Mouse (Mus musculus): ENCODE measurements at regions not wholly inside any gene's neighbourhood (a gene's known extent, or its start where the extent isn't known, plus 50 kb on each side); places are given as distances from the start of the nearest gene placed in this dataset.

GRCm38 (mm10) chr5:46826381-46826780 is 969.0 kb upstream of the Lcorl start:
- Histone ChIP-seq H3K27me3 (replicated peaks; ENCODE audit: control insufficient read depth, insufficient read depth, low read length) (no peaks in the 10 kb centered on the region), H3K27ac (ENCODE audit: low read depth, low read length) (no peak overlapping the region), H3K36me3 (ENCODE audit: control insufficient read depth, insufficient read depth) (no peaks in the 10 kb centered on the region), H3K4me3 (ENCODE audit: low read depth, low read length) (no peak overlapping the region), H3K9me3 (ENCODE audit: control insufficient read depth) (no peaks in the 10 kb centered on the region), H3K4me1 (replicated peaks; ENCODE audit: control insufficient read depth, insufficient read depth, low read length) (no peaks in the 10 kb centered on the region), H3K9ac (ENCODE audit: low read depth, low read length) (no peak overlapping the region), H3K4me2 (replicated peaks; ENCODE audit: low read depth) (no peak overlapping the region)
- no peak for TF ChIP-seq CTCF (IDR thresholded peaks at IDR 0.05; ENCODE audit: low read depth)
- 75% methylated on average over 1 of the region's 1 CpGs for WGBS
- ATAC-seq = no peak

DNA sequence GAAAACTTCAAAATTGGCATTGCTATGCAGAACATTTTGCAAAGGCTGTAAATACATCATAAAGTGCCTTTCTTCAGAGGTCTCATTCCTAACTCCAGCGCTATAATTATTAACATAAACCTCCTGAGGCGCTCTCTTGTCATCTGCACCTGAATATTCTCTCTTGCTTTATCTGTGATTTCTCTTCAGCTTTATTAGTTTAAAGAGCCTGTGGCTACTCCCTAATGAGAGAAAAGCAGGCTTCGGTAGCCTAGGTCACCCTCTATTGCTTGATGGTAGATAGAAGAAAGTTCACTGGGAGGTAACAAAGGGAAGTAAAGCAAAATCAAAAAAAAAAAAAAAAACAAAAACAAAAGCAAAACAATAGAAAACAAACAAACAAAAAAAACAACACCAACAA is 967.5 kb upstream of the Lcorl start:
- no peak for TF ChIP-seq CTCF (IDR thresholded peaks at IDR 0.05; ENCODE audit: low read depth)
- WGBS = 47% methylated on average over 3 of the region's 3 CpGs

GRCm38 (mm10) chr5:46795102-46795501 is 937.7 kb upstream of the Lcorl start:
- Histone ChIP-seq H3K4me3 (ENCODE audit: low read depth, low read length) (no peak overlapping the region), H3K4me1 (replicated peaks; ENCODE audit: control insufficient read depth, insufficient read depth, low read length) (no peaks in the 10 kb centered on the region), H3K4me2 (replicated peaks; ENCODE audit: low read depth) (no peak overlapping the region), H3K9ac (ENCODE audit: low read depth, low read length) (no peak overlapping the region), H3K36me3 (ENCODE audit: control insufficient read depth, insufficient read depth) (no peaks in the 10 kb centered on the region), H3K9me3 (ENCODE audit: control insufficient read depth) (no peaks in the 10 kb centered on the region), H3K27ac (ENCODE audit: low read depth, low read length) (no peak overlapping the region), H3K27me3 (replicated peaks; ENCODE audit: control insufficient read depth, insufficient read depth, low read length) (no peaks in the 10 kb centered on the region)
- 78% methylated on average over 2 of the region's 2 CpGs for WGBS
- no peak for ATAC-seq
- TF ChIP-seq CTCF (IDR thresholded peaks at IDR 0.05; ENCODE audit: low read depth) = no peak

More for the DNA sequence above, 967.5 kb upstream of the Lcorl start:
- no peaks in the 10 kb centered on the region for H3K27me3 ChIP-seq (replicated peaks; ENCODE audit: control insufficient read depth, insufficient read depth, low read length)
- no peak overlapping the region for H3K27ac ChIP-seq (ENCODE audit: low read depth, low read length)
- no peaks in the 10 kb centered on the region for H3K36me3 ChIP-seq (ENCODE audit: control insufficient read depth, insufficient read depth)
- no peaks in the 10 kb centered on the region for H3K9me3 ChIP-seq (ENCODE audit: control insufficient read depth)
- H3K9ac ChIP-seq (ENCODE audit: low read depth, low read length) = no peak overlapping the region
- no peaks in the 10 kb centered on the region for H3K4me1 ChIP-seq (replicated peaks; ENCODE audit: control insufficient read depth, insufficient read depth, low read length)
- no peak overlapping the region for H3K4me2 ChIP-seq (replicated peaks; ENCODE audit: low read depth)
- ATAC-seq = no peak
- H3K4me3 ChIP-seq (ENCODE audit: low read depth, low read length) = no peak overlapping the region

DNA sequence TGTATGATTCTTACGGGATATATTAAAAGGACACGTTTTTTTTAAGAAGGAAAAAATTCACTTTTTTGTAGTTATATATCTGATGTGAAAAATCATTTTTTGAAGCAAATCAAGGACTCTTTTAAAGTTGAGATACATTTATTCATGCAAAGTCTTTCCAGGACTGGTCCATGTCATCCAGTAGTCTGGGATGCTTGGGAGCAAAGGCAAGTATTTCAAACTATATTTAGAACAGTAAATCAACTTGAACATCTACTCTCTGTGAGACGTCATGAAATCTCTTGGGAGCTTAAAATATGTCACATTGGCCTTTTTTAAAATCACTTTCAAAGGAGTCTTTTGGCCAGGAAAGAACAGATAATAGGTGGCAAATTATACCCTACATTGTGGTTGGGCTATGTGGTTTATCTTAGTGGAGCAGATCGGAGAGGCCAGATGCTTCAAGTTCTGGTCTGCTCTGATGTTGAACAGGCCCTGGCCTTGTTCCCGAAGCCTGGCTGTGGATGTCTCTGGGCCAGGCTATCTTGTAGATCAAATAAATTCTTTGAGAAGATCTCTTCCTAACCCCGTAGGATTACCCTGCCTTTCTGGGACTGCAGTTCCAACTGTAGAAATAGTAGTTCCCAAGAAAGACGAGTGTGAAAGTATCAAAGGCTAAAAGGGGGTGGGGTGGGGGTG is 936.8 kb upstream of the Lcorl start:
- Histone ChIP-seq H3K4me3 (ENCODE audit: low read depth, low read length) (no peak overlapping the region), H3K27me3 (replicated peaks; ENCODE audit: control insufficient read depth, insufficient read depth, low read length) (no peaks in the 10 kb centered on the region), H3K27ac (ENCODE audit: low read depth, low read length) (no peak overlapping the region), H3K4me2 (replicated peaks; ENCODE audit: low read depth) (no peak overlapping the region), H3K9me3 (ENCODE audit: control insufficient read depth) (no peaks in the 10 kb centered on the region), H3K36me3 (ENCODE audit: control insufficient read depth, insufficient read depth) (no peaks in the 10 kb centered on the region), H3K9ac (ENCODE audit: low read depth, low read length) (no peak overlapping the region), H3K4me1 (replicated peaks; ENCODE audit: control insufficient read depth, insufficient read depth, low read length) (no peaks in the 10 kb centered on the region)
- 56% methylated on average over 7 of the region's 7 CpGs for WGBS
- no peak for TF ChIP-seq CTCF (IDR thresholded peaks at IDR 0.05; ENCODE audit: low read depth)
- ATAC-seq = no peak

GRCm38 (mm10) chr5:46791051-46791450 is 933.6 kb upstream of the Lcorl start:
- H3K9ac ChIP-seq (ENCODE audit: low read depth, low read length) = no peak overlapping the region
- no peaks in the 10 kb centered on the region for H3K4me1 ChIP-seq (replicated peaks; ENCODE audit: control insufficient read depth, insufficient read depth, low read length)
- 37% methylated on average over 3 of the region's 3 CpGs for WGBS
- ATAC-seq = no peak
- H3K27me3 ChIP-seq (replicated peaks; ENCODE audit: control insufficient read depth, insufficient read depth, low read length) = no peaks in the 10 kb centered on the region
- H3K36me3 ChIP-seq (ENCODE audit: control insufficient read depth, insufficient read depth) = no peaks in the 10 kb centered on the region
- H3K9me3 ChIP-seq (ENCODE audit: control insufficient read depth) = no peaks in the 10 kb centered on the region
- no peak for TF ChIP-seq CTCF (IDR thresholded peaks at IDR 0.05; ENCODE audit: low read depth)
- no peak overlapping the region for H3K4me3 ChIP-seq (ENCODE audit: low read depth, low read length)
- H3K4me2 ChIP-seq (replicated peaks; ENCODE audit: low read depth) = no peak overlapping the region
- H3K27ac ChIP-seq (ENCODE audit: low read depth, low read length) = no peak overlapping the region

- no peak for TF ChIP-seq CTCF (IDR thresholded peaks at IDR 0.05; ENCODE audit: low read depth)
- Histone ChIP-seq H3K4me1 (replicated peaks; ENCODE audit: control insufficient read depth, insufficient read depth, low read length) (no peaks in the 10 kb centered on the region), H3K27ac (ENCODE audit: low read depth, low read length) (no peak overlapping the region), H3K27me3 (replicated peaks; ENCODE audit: control insufficient read depth, insufficient read depth, low read length) (no peaks in the 10 kb centered on the region), H3K9ac (ENCODE audit: low read depth, low read length) (no peak overlapping the region), H3K36me3 (ENCODE audit: control insufficient read depth, insufficient read depth) (no peaks in the 10 kb centered on the region), H3K4me2 (replicated peaks; ENCODE audit: low read depth) (no peak overlapping the region), H3K9me3 (ENCODE audit: control insufficient read depth) (no peaks in the 10 kb centered on the region), H3K4me3 (ENCODE audit: low read depth, low read length) (no peak overlapping the region)
- 76% methylated on average over 3 of the region's 3 CpGs for WGBS
- ATAC-seq = no peak
Measured at GRCm38 (mm10) chr5:46790536-46790935, 933.1 kb upstream of the Lcorl start.

DNA sequence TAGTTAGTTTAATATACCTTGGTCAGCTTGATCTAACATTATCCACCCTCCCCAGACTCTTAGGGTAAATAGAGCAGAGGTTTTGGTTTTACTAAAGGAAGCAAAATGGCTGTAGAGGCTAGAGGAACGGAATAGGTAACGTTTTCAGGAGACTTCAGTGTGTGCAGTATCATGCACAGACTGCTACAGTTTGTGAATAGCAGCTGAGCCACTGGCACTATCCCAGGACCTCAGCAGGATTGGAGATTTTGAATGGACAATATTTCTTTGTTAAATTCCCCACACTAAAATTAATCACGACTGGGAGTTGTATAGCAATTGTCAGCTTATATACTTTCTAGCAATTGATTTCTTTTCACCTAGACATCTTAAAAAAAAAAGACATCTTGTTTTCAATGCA is 929.7 kb upstream of the Lcorl start:
- H3K27ac ChIP-seq (ENCODE audit: low read depth, low read length) = no peak overlapping the region
- no peak overlapping the region for H3K4me3 ChIP-seq (ENCODE audit: low read depth, low read length)
- ATAC-seq = no peak
- no peak overlapping the region for H3K9ac ChIP-seq (ENCODE audit: low read depth, low read length)
- H3K36me3 ChIP-seq (ENCODE audit: control insufficient read depth, insufficient read depth) = no peaks in the 10 kb centered on the region
- H3K4me1 ChIP-seq (replicated peaks; ENCODE audit: control insufficient read depth, insufficient read depth, low read length) = no peaks in the 10 kb centered on the region
- TF ChIP-seq CTCF (IDR thresholded peaks at IDR 0.05; ENCODE audit: low read depth) = no peak
- no peak overlapping the region for H3K4me2 ChIP-seq (replicated peaks; ENCODE audit: low read depth)
- 82% methylated on average over 3 of the region's 3 CpGs for WGBS
- H3K27me3 ChIP-seq (replicated peaks; ENCODE audit: control insufficient read depth, insufficient read depth, low read length) = no peaks in the 10 kb centered on the region
- no peaks in the 10 kb centered on the region for H3K9me3 ChIP-seq (ENCODE audit: control insufficient read depth)

All from intestine, postnatal 0 days (tissue).